Mouse (Mus musculus) liver, postnatal 0 days (tissue): ENCODE measurements at regions not wholly inside any gene's neighbourhood (a gene's known extent, or its start where the extent isn't known, plus 50 kb on each side); places are given as distances from the start of the nearest gene placed in this dataset.

Source experiments
- CTCF ChIP-seq: sonication (generic); IDR thresholded peaks from 2 replicates; pipeline ENCODE4 v1.5.1; 2016; ENCODE audit warnings: antibody characterized with exemption, low read depth
- EP300 ChIP-seq: IDR thresholded peaks from 2 replicates; pipeline ENCODE4 v1.6.1; 2016; ENCODE audit warnings: antibody characterized with exemption, low read depth, mild to moderate bottlenecking

DNA sequence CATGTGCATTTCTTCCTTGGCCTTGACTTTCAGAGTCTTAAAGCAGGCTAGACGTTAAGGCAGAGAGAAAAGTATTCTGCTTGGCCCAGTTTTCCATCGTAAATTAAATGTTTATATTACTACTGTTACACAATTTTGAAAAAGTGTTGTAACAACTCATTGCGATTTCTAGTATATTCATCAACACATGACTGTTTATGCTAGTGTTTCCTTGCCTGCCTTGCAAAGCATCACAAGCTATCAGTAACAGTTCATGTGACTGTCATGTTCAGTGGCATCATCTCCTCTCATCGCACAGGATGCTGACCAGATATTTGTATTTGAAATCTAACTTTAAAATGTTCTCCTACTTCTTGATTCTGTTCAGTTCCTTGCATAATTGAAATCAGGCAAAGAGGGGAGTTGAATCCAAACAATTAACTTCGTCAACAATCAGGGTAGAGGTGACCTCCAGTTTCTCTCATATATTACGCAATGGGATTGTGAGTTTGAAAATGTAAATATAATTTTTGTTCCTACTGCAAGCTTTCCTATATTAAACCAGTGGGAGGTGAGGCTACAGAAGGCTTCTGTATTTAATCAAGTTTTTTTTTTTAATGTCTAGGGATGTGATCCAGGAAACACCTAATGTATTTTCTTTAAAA, 615.0 kb downstream of the Robo2 start:
- TF ChIP-seq CTCF (no peak), EP300 (no peak)
